Mouse (Mus musculus) thymus, postnatal 25 days (tissue): ENCODE data around the gene Gm45618.
A peak's percentile ranks its signal among the peaks of the same experiment; 100 is the strongest.

ENCODE experiments used
- DNase-seq: peaks from one replicate; pipeline ENCODE4 v3.0.0; 2022

Gm45618 gene

GRCm38 (mm10) chr7:142093696-142094240, 26.8 kb downstream of the Gm45618 start:
- no peak for DNase-seq

- no peak for DNase-seq
Observed at GRCm38 (mm10) chr7:142092991-142093390, 27.5 kb downstream of the Gm45618 start.

DNA sequence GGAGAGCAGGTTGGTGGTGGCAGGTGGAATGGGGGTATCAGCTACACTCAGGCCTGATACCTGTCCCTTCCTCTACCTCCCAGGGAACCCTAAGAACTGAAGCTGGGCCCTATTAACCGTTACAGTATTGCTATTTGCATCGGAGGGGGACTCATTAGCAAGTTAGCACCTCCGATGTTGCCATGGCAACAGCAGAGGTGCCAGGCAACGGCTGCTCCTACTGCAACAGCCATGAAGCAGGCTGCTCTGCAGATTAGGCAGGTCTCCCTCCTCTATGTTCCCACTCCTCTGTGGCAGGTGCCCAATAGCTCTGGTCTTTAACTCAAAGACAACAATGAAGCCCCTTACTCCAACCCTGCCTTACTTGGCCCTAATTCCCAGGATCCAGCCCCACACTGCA, 28.7 kb downstream of the Gm45618 start:
- no peak for DNase-seq

DNA sequence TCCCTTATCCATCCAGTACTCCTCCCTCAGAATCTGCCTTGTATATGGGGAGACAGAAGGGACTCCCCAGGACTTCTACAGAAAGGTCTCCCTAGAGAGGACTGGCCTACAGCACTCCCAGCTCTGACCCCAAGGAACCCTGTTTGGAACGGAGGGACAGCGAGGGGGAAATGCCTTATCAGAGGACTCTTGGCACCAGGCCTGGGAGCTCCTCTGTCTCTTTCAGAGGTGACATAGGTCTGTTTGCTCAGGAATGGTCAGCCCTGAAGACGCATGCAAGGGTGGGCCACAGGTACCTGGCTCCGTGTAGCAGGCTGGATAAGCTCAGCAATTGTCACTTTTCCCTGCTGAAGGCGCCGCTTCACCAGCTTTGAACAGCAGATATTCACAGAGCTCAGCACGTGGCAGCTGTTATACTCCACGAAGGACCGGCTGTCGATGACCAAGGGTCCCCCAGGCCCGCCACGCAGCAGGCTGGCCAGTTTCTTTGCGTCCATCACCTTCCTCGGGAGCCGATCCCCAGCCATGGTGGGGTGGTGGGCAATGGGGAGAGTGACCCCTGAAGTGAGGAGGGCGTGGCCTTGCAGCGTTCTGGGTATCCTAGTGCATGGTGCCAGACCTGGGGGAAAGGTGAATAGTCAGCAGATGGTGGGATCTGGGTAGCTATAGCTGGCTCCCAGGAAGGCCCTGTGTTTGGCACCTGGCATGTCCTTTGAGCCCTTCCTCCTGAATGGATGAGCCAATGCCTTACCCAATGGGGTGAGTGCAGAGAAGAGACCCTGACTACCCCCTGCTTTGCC, 30.7 kb downstream of the Gm45618 start:
- DNase-seq = no peak

DNA sequence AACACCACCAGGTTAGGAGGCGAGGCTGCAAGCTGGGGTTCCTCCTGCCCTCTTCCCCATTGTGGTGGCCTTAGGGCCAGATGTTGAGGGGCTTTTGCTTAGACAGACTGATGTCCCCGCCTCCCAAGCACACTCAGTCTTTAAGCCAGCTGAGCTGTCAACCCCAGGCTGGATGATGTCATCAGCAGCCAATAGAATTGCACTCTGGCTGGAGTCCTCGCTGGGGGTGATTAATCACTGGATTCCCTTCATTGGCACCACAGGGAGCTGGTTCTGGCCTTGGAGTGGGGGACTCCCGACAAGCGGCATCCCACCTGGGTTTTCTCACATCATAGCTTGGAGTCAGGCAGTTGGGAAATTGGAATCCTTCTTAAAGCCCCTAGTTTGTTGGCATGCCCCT, 31.6 kb downstream of the Gm45618 start:
- DNase-seq = no peak

DNA sequence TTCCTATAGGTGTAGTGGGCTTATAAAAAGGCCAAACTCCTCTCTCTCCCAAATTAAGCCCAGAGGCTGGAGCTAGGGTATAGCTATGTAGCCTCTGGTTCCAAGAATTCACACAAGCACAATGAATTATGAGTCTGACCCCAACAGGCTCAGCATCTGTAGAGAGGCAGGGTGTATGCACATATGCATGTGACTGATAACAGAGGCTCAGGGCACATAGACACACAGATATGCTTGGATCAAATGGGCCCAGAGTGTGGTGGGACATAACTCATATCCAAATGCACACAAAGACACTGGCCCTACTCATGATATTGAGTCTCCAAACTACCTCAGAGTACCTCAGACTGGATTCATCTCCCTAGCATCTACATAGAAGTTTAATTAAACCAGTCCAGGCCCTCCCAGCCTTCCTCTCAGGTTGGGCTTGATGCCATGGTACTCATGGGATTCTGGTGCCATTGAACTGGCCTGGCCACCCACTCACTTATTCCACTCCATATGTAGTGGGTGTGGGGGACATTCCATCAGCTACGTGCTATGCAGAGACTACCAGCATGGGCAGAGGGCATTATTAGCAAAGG, 33.4 kb downstream of the Gm45618 start:
- no peak for DNase-seq

DNA sequence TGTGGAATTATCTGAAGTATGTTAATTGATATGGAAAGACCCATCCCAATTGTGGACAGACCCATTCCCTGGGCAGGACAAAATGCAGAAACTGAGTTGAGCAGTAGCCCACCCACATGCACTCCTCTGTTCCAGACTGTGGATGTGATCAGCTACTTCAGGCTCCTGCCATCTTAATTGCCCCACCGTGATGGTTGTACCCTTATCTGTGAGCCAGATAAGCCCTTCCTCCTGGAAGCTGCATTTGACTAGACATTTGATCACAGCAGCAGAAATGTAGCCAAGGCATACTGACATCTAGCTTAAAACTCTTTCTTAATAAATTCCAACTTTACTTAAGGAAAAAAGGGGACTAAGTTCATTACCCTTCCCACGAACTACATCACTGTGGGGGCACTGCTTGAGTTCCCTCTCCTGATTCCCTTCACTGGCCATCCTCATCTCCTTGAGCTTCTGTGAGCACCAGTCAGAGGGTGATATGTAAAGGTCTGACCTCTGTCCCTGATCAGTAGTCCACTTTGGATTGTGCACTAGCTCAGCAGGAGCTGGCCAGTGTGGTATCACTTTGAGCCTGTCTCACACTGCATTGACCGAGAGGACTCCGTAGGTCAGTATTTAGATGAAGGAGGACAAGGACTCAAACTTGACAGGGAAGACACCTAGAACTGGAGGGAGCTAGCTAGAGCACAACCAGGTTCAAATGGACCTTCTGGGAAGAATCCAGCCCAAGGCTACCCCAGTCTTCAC, 34.2 kb downstream of the Gm45618 start:
- no peak for DNase-seq

GRCm38 (mm10) chr7:142084820-142085219, 35.7 kb downstream of the Gm45618 start:
- no peak for DNase-seq

- no peak for DNase-seq
Observed at GRCm38 (mm10) chr7:142084395-142084794, 36.1 kb downstream of the Gm45618 start.

DNA sequence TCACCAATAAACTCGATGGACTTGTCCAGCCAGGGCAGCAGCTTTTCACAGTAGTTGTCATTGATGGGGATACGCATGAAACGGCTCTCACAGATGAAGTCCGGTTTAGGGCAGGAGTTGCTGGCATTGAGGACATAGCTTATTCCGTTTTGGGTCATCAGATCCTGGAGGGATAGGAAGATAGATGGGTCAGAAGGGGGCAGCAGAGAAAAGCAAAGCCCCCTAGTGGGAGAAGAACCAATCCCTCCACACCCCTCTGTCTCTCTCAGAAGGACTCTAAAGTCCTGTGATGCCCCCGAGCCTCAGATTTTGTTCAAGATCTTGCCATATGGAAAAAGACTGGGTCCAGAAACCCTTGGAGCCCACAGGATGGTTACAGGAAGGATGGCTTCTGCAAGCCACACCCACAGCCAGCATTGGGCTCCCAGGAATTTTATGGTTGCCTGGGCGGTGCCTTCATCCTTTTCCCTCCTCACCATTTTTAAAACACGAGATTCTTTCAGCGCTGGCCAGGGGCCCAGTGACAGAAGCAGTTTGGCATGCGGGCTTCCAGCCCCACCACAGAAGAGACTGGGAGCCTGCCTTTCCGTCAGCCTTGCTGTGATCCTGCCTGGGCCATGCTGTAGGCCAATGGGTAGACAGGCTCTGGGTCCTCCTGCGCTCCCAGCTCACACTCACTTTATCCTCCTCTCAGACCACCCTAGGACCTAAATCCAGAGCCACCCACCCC, 36.8 kb downstream of the Gm45618 start:
- no peak for DNase-seq

- no peak for DNase-seq
Observed at GRCm38 (mm10) chr7:142082607-142083006, 37.9 kb downstream of the Gm45618 start.

DNA sequence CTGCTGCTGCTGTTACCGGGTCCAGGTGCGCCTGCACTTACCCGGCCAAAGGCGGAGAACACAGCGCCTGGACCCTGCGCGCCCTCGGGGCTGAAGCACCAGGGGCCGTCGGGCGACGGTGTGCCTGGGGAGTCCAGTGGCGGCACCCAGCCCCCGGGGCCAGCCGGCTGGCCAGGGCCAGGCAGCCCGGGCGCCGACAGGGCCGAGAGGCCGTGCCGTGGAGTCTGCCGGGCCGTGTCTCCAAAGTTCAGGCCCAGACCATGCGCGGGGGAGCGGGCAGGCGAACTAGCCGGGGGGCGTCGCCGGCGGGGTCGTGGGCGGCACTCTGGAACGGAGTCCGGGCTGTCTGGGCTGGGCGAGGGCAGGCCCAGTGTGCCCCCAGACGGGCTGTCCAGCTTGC, 38.4 kb downstream of the Gm45618 start:
- no peak for DNase-seq

DNA sequence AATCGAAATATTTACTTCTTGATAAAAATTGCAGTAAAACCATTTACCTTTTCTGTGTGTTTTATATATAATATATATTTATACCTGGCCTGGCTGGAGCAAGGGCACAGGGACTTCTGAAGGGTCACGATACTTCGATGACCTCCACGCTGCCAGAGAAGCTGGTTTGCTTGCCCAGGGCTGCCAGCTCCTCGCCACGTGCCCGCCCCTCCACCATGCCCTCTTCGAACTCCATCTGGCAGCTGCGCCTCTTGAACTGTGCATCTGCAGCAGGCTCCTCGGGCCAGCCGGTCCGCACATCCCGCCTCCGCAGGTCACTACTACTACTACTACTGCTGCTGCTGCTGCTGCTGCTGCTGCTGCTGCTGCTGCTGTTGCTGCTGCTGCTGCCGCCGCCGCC, 38.8 kb downstream of the Gm45618 start:
- DNase-seq = no peak

DNA sequence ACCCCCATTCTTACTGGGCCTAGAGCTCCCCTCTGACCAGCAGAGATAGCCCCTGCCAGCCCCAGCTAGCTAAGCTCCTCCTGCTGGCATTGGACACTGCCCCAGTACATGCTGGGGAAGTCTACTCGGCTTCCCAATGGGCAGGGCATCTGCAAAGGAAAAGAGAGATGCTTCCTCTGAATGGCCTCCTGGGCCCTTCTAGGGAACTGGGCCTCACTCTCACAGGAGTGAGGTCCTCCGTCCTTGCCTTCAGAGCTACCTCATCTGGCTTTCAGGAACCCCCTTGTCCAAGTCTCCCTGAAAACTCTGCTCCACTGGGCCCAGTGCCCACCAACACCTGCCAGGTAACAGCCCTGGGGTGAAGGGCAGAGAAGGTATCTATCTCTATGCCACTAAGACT, 39.7 kb downstream of the Gm45618 start:
- DNase-seq = no peak

DNA sequence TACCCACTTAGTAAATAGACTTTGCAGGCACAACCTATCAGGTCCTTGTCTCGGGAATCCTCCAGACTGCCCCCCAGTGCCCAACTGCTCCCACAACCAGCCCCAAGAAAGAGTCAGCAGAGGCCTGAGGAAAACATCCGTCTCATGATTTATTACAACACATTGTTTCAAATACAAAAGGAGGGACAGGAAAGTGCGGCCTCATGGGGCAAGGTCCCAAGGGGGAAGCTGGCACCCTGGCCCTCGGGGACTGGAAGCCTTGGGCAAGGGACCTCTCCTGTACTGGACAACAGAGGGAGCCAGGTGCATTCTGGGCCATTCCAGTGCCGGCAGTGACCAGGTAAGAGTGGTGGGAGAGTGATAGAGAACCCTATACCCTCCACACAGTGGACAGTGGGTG, 41.2 kb downstream of the Gm45618 start:
- no peak for DNase-seq

- no peak for DNase-seq
Observed at GRCm38 (mm10) chr7:142077138-142077537, 43.4 kb downstream of the Gm45618 start.

DNA sequence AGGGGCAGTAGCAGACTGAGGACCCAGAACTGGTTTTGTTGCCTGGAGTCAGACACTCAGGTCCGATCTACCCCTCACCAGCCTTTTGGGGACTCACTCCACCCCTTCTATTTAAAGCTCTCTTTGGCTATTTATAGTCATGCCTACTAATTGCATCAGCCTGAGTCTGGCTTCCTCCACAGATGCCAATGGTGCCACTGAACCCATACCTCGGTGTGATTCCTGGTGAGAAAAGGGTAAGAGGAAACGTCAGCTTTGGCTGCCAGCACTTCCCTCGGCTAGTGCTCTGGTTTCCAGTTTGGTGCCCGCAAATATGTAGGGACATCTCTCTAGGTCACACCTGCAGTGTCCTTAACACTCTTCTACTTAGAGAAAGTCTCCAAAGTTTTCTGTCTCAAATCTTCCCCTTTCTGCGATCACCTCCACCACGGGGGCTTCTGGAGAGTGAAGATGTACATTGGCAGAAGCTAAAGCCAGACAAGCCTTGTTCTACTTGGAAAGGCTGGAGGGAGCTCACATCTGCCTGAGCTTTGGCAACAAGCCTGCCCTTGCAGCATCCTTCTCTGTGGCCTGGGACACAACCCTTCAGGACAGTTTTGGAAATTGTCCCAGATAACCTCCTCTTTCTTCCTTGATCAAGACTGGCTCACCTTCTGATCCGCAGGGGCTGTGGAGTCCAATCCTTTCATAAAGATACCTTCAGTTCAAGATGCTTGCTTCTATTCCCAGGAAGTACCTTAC, 46.2 kb downstream of the Gm45618 start:
- no peak for DNase-seq

GRCm38 (mm10) chr7:142071717-142072116, 48.8 kb downstream of the Gm45618 start:
- no peak for DNase-seq

DNA sequence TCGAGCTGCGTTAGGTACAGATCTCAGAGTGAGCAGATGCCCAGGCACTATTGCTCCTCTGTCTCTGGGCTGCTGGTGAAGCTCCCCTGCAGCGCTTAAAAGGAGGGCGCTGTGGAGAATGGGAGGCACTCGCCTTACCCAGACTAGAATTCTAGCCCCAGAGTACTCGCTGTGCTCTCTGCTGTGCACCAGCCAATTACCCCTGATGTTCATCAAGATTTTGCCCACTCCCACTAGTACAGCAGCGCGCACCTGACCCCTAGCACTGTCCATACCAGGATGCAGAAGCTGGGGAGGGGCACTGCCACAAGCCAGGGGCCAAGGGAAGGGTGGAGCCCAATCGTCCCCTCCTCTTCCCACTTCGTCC, 49.3 kb downstream of the Gm45618 start:
- no peak for DNase-seq

DNA sequence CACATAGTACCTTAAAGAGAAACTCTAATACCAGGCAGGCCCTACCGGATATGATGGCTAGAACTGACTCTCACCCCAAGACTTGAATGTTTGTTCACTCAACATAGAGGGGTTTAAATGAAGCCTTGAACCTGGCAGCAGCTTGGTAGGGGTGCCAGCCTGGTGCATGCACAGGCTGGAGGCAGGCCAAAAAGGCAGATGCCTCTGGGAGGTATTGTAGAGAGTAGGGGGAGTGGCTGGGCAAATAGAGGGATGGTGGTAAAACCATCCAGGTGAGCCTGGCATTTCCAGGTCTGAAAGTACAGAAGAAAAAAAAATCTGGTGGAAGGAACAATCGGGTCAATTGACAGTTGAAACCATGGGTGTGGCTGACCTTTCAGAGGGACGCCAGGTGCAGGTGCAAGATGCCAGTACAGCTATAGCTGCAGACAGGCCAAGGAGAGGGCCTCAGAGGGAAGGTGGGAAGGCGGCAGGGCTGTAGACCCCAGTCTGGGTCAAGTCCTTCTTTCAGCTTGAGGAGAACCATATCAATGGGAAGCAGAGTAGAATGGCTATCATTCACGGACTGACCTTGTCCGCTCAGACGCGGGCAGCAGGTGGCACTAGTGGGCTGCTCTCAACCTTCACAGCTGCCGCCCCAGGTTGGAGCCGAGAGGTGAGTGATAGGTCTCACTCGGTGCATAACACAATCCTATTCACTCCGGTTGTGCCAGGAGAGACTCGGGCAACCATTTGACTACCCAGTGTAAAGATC, 49.9 kb downstream of the Gm45618 start:
- DNase-seq = peak; percentile 63
